Mouse (Mus musculus) liver, embryonic 14.5 days (tissue): Measurements from ENCODE around the gene Smim23. TPM values are rescaled to one million over a fixed set of nuclear protein-coding genes. Genes with fewer than 3 reads are reported as not detected.

Experiments used
- ATAC-seq: fragments of 200-750 bp; cut with Nextera tagmentation; 2 replicates; pipeline ENCODE4 v1.8.0; 2017; ENCODE audit warnings: moderate number of reproducible peaks, mild to moderate bottlenecking, moderate library complexity; ENCODE audit not compliant: insufficient read depth
- DNase-seq, 3 experiments: peaks; one replicate each; pipeline ENCODE4 v3.0.0-alpha.2; 2012 to 2013; ENCODE audit warnings: low read depth in 3 of 3, low spot score in 3 of 3
- H3K27ac ChIP-seq: fragments of 300-500 bp; sonication (generic); 2 replicates; pipeline ENCODE4 v1.5.1; 2014; ENCODE audit warnings: moderate library complexity, mild to moderate bottlenecking, control low read depth, inconsistent platforms
- H3K27me3 ChIP-seq: fragments of 300-500 bp; sonication (generic); 2 replicates; pipeline ENCODE4 v1.6.1; 2014; ENCODE audit warnings: mild to moderate bottlenecking, low read length, moderate library complexity; ENCODE audit not compliant: control insufficient read depth, insufficient read depth
- H3K36me3 ChIP-seq: fragments of 300-500 bp; sonication (generic); replicated peaks from 2 replicates; pipeline ENCODE4 v1.6.1; 2014; ENCODE audit warnings: low read depth; ENCODE audit not compliant: control insufficient read depth, insufficient read depth
- H3K4me1 ChIP-seq, 2 experiments: fragments of 200-500 bp in 1 of 2; fragments of 300-500 bp in 1 of 2; sonication (generic) in 1 of 2; replicated peaks; 2 replicates each; pipeline ENCODE4 v1.6.1; 2012 to 2014; ENCODE audit warnings: antibody characterized with exemption in 1 of 2, inconsistent platforms in 1 of 2, low read length in 1 of 2; ENCODE audit not compliant: control insufficient read depth in 2 of 2, insufficient read depth in 2 of 2
- H3K4me2 ChIP-seq: fragments of 300-500 bp; sonication (generic); 2 replicates; pipeline ENCODE4 v1.6.1; 2014; ENCODE audit warnings: low read depth, mild to moderate bottlenecking, control low read depth, moderate library complexity
- H3K4me3 ChIP-seq, 2 experiments: fragments of 200-500 bp in 1 of 2; fragments of 300-500 bp in 1 of 2; sonication (generic) in 1 of 2; 2 replicates each; pipeline ENCODE4 v1.5.1; 2012 to 2014; ENCODE audit warnings: low read depth in 2 of 2, low read length in 2 of 2, mild to moderate bottlenecking in 2 of 2, control low read depth in 1 of 2, inconsistent platforms in 1 of 2, moderate library complexity in 1 of 2; ENCODE audit not compliant: insufficient read depth in 1 of 2
- H3K9ac ChIP-seq: fragments of 300-500 bp; sonication (generic); replicated peaks from 2 replicates; pipeline ENCODE4 v1.6.1; 2014; ENCODE audit warnings: mild to moderate bottlenecking, control low read depth, moderate library complexity
- H3K9me3 ChIP-seq: fragments of 300-500 bp; sonication (generic); 2 replicates; pipeline ENCODE4 v1.6.1; 2016; ENCODE audit warnings: low read length, mixed read lengths; ENCODE audit not compliant: control insufficient read depth
- CTCF ChIP-seq: IDR thresholded peaks from 2 replicates; pipeline ENCODE4 v1.5.1; 2016; ENCODE audit warnings: antibody characterized with exemption, low read depth, control low read depth
- EP300 ChIP-seq: IDR thresholded peaks from 2 replicates; pipeline ENCODE4 v1.6.1; 2016; ENCODE audit warnings: antibody characterized with exemption, low read depth
- WGBS: fragments of 180-500 bp; shearing (Covaris S2); extraction: QIAGEN DNeasy Blood & Tissue Kit; methylation state at CpG from one replicate; pipeline ENCODE4 v1.1.7; 2014; ENCODE audit not compliant: insufficient replicate concordance; 5-methylcytosine and 5-hydroxymethylcytosine counted together
- polyA plus RNA-seq, 2 experiments: library from polyadenylated mRNA; depleted of rRNA in 1 of 2; stranded (reverse) in 1 of 2; unstranded in 1 of 2; fragments of >200 nt; fragmentation: Nextera tagmentation in 1 of 2; extraction: Ambion mirVana in 1 of 2; gene quantifications; 2 replicates each; pipeline versions ENCODE4 v1.2.1 to v1.2.3; 2012 to 2014

The Smim23 gene
- polyA plus RNA-seq (2012; rRNA removed) (not detected in 2 replicates), polyA plus RNA-seq (2014; fragmentation: Nextera tagmentation; extraction: Ambion mirVana) (not detected in 2 replicates)

DNA sequence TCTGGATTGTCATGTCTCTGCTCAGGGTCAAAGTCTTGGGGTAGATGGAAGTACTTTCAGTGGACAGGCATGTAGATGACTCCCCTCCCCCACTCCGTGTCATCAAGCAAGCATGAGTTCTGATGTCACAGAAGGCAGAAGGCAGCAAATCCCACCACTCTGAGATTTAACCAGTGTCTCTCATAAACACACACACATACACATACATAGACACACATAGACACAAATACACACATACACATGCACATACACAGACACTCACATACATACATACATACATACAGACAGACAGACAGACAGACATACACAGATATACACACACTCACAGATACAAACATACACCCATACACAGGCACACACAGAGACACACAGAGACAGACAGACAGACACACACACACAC, at the start of gene Smim23:
Gene Smim23, minus strand, starts transcription at position 101 of the 400 bp plus-strand sequence.
- Histone ChIP-seq H3K27ac (no peak within 1 kb of the TSS), H3K4me3 (no peak within 1 kb of the TSS), H3K4me1 (no peaks in the 10 kb centered on the region), H3K9me3 (no peaks in the 10 kb centered on the region), H3K36me3 (no peaks in the 10 kb centered on the region), H3K27me3 (no peaks in the 10 kb centered on the region), H3K4me2 (no peak within 1 kb of the TSS), H3K9ac (no peak within 1 kb of the TSS)
- no peak for TF ChIP-seq CTCF
- TF ChIP-seq EP300 = no peak
- ATAC-seq (no peak), DNase-seq (no peak)
- WGBS = 50% methylated on average over 1 of the region's 1 CpGs

DNA sequence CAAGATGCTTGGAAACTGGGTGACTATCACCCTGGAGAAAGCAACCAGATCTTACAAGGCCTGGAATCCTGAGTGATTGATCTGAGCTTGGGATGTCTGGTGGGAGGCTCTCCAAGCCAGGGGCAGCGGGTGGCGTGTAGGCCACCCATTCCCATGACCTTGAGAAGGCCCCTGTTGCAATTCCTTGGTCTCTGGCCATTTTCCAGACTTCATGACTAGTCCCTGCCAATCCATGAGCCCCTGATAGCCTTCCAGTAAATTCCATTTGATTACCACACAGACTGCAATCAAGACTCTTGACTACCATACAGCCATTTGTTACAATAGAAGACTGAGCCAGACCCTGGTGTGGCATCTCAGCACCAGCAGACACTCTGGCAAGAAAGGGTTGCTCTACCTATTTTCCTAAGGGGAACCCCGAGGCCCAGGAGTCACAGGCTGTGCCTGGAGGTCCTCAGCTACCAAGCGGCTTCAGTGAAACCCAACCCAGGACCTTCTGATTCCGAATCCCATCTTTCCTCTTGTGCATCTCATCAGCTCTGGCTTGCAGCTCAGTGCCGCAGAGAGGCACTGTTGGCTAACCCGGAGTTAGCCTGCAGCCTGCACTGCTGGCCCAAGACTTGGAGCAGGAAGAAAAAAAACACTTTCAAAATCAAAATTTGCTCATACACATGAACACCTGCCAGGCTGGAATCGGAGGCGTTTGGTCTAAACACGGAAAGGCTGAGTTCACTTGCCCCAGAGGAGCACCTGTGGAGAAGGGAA, 44.4 kb upstream of the Smim23 start:
- H3K9ac ChIP-seq = no peak overlapping the region
- no peaks in the 10 kb centered on the region for H3K27me3 ChIP-seq
- DNase-seq = no peak
- WGBS = 62% methylated on average over 10 of the region's 10 CpGs
- no peak overlapping the region for H3K4me3 ChIP-seq
- H3K36me3 ChIP-seq = no peaks in the 10 kb centered on the region
- H3K9me3 ChIP-seq = no peaks in the 10 kb centered on the region
- no peak overlapping the region for H3K27ac ChIP-seq
- TF ChIP-seq EP300 (no peak), CTCF (no peak)
- H3K4me2 ChIP-seq = no peak overlapping the region
- ATAC-seq = no peak
- H3K4me1 ChIP-seq = no peaks in the 10 kb centered on the region

DNA sequence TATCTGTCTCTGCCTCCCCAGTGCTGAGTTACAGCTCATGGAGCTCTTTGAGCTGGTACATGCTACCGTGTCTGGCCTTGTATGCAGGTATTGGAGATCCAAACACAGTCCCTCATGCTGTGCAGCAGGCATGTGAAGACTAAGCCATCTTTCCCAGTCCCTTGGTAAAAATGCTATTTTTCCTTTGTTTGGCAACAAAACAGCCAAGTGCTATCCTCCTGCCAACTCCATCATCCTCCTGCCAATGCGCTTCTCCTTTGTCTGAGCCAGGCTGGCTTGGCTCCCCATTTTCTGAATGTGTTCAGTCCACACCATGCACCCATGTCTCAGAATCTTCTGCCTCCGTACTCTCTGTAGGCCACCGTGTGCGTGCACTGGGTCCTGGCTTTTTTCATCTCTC, 40.2 kb upstream of the Smim23 start:
- H3K4me1 ChIP-seq = no peaks in the 10 kb centered on the region
- no peak overlapping the region for H3K27ac ChIP-seq
- no peak for TF ChIP-seq EP300
- TF ChIP-seq CTCF = no peak
- no peaks in the 10 kb centered on the region for H3K9me3 ChIP-seq
- H3K36me3 ChIP-seq = no peaks in the 10 kb centered on the region
- no peak overlapping the region for H3K4me2 ChIP-seq
- ATAC-seq = no peak
- H3K9ac ChIP-seq = no peak overlapping the region
- no peak for DNase-seq
- WGBS = 67% methylated on average over 5 of the region's 5 CpGs
- H3K27me3 ChIP-seq = no peaks in the 10 kb centered on the region
- H3K4me3 ChIP-seq = no peak overlapping the region

DNA sequence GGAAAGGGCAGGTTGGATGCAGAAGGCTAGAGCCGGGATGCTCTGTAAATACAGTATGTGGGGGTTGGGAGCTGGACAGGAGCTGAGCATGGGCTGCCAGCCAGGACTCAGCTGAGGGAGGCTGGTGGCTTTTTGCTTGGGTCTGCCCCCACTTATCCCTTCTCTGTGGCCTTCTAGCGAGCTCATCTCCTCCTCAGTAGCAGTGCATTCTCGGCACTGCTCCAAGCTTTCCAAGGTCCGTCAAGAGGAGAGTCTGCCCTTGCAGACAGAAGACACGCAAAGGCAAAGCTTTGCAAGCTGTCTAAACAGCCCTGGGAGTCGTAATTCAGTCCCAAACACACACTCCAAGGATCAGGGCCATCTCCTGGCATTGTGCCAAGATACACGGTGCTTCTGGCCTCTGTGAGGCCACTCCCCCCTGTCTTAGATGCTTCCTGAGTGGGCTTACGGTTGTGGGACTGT, 33.0 kb upstream of the Smim23 start:
- ATAC-seq (no peak), DNase-seq (no peak)
- Histone ChIP-seq H3K4me2 (no peak overlapping the region), H3K9ac (no peak overlapping the region), H3K36me3 (no peaks in the 10 kb centered on the region), H3K4me3 (no peak overlapping the region), H3K27me3 (no peaks in the 10 kb centered on the region), H3K4me1 (no peaks in the 10 kb centered on the region), H3K27ac (no peak overlapping the region), H3K9me3 (no peaks in the 10 kb centered on the region)
- 34% methylated on average over 8 of the region's 8 CpGs for WGBS
- no peak for TF ChIP-seq CTCF
- no peak for TF ChIP-seq EP300

DNA sequence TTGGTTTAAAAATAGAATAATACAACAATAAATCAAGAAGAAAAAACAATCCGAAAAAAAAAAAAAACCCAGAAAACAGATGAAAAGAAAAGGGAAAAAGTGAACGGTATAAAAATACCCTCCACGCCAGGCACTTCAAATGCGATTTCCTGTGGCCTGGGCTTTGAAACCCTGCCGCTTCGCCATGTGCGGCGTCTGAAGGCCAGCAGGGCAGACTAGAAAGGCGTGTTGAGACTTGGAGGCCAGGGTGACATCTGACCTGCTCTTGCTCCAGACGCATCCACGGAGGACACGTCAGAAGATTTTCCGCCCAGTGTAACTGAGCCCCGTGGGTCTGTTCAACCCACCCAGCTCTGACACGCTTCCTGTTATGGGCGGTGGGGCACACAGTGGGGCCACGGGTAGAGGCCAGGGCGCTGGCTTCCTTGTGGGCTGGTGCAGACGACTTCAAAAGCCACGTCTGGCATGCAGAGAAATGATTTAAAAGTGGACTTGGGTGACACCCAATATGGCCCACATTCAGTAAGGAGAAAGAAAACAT, 22.3 kb upstream of the Smim23 start:
- 56% methylated on average over 20 of the region's 20 CpGs for WGBS
- Histone ChIP-seq H3K4me2 (no peak overlapping the region), H3K36me3 (no peaks in the 10 kb centered on the region), H3K4me1 (no peaks in the 10 kb centered on the region), H3K27me3 (no peaks in the 10 kb centered on the region), H3K9ac (no peak overlapping the region), H3K27ac (no peak overlapping the region), H3K9me3 (no peaks in the 10 kb centered on the region), H3K4me3 (no peak overlapping the region)
- no peak for DNase-seq
- ATAC-seq = no peak
- TF ChIP-seq EP300 (no peak), CTCF (no peak)
